ENCODE assay signal across 17 mouse cellular contexts in genomic region chr3:61161384-61161783, GRCm38 (mm10).
"Had no signal": no experiment of that assay in that cellular context is flagged by ENCODE, and none has a peak within 500 bp of the region (broad histone marks: within the 10 kb centered on the region; RNA-seq: fewer than 3 reads in every experiment).

No protein-coding gene starts in this region.

- H3K36me3 ChIP-seq: neural tube, embryonic 12.5 days; neural tube, embryonic 13.5 days; neural tube, embryonic 15.5 days; stomach, embryonic 15.5 days had no signal

- H3K27me3 ChIP-seq: neural tube, embryonic 12.5 days; neural tube, embryonic 13.5 days; neural tube, embryonic 15.5 days; stomach, embryonic 15.5 days had no signal

- H3K4me3 ChIP-seq: neural tube, embryonic 12.5 days; neural tube, embryonic 13.5 days; neural tube, embryonic 15.5 days; stomach, embryonic 15.5 days had no signal

- H3K27ac ChIP-seq: neural tube, embryonic 12.5 days; neural tube, embryonic 13.5 days; neural tube, embryonic 15.5 days; stomach, embryonic 15.5 days; stomach, postnatal 0 days had no signal

- H3K4me1 ChIP-seq: neural tube, embryonic 12.5 days; neural tube, embryonic 13.5 days; neural tube, embryonic 15.5 days; stomach, embryonic 15.5 days had no signal

- H3K9ac ChIP-seq: neural tube, embryonic 12.5 days; neural tube, embryonic 13.5 days; neural tube, embryonic 15.5 days; stomach, embryonic 15.5 days had no signal

- H3K9me3 ChIP-seq: neural tube, embryonic 12.5 days; neural tube, embryonic 13.5 days; neural tube, embryonic 15.5 days; stomach, embryonic 15.5 days had no signal

- DNase-seq: retina, postnatal 1 day; right cerebral cortex, adult 18-20 months; right cerebral cortex, postnatal 14 days; right cerebral cortex, postnatal 25 days; right cerebral cortex, postnatal 4 days; spleen, adult 18-20 months; thymus, adult 18-20 months; thymus, adult 2 months; thymus, postnatal 14 days; thymus, postnatal 25 days; thymus, postnatal 36 days; thymus, postnatal 4 days had no signal

- H3K4me2 ChIP-seq: neural tube, embryonic 12.5 days; neural tube, embryonic 13.5 days; neural tube, embryonic 15.5 days; stomach, embryonic 15.5 days had no signal
